Mouse (Mus musculus): Measurements from ENCODE around the gene Sgip1.

The Sgip1 gene

DNA sequence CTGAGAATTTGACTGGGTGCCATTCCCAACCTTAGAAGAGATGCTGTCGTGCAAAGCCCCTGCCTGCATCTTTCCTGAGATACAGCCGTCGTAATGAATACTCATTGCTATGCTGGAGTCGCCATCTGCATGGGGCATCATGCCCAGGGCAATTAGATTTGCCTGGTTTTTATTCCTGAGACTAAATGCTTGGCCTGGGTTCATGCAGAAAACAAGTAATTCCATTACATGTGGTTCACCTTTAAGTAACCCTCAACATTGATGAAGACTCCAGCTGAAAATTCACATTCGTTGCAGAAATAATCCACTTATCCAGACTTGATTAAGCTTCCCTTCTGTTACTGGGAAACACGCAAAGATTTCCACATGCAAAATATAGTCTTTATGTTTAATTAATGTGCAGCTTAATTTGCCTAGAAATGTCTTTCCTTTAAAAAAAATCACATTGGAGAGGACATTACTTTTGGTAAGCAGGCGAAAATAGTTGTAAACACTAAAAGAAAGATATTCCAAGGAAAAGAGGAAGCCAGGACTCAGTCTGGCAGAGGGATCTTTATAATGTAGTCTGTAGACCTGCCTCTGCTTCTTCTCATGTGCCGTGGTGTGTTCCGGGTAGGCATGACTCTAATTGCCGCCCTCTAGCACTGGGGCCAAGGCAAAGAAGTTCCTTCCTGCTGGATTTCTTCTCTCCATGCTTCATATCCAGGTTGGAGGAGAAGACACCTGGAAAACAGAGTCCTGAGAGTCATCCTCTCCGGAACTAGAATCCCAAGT, 100.0 kb downstream of the Sgip1 start:
- CTCF ChIA-PET, result no interaction called here

DNA sequence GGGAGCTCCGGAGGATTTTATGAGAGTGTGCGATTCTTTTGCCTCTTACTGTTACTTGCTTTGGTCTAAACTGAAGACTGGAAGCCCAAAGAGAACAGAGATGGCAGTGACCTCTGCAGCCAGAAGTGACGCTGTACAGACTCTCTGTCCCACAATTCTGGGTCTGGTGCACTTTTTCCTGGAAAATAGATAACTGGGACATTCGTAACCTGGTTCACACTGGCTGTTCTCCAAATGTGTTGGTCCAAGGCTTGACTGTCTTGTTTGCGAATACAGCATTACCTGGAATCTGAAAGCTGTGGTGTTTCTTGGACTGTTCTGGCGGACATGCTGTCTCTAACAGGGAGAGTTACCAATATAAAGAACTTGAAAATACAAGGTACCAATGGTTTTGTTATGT, 109.4 kb downstream of the Sgip1 start:
- CTCF ChIA-PET, result no interaction called here

DNA sequence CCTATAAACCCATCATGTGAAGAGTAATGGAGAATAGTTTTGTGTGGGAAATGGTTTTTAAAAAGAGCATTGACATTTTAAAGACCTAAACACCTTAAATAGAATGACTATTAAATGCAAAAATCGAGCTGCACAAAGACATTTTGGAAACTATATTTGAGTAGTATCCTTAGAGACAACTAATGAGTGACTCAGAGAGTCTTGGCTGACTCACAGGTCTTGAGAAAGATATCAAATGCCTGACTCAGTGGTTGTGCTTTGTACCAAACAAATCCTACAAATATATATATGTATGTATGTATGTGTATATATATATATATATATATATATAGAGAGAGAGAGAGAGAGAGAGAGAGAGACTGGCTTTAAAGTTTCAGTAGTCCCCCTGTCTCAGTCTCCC, 110.1 kb downstream of the Sgip1 start:
- CTCF ChIA-PET, result interaction anchor here (0.6 kb wide), 1 partner anchor 295 kb away, joined by 3 read pairs; no protein-coding TSS in a partner anchor

DNA sequence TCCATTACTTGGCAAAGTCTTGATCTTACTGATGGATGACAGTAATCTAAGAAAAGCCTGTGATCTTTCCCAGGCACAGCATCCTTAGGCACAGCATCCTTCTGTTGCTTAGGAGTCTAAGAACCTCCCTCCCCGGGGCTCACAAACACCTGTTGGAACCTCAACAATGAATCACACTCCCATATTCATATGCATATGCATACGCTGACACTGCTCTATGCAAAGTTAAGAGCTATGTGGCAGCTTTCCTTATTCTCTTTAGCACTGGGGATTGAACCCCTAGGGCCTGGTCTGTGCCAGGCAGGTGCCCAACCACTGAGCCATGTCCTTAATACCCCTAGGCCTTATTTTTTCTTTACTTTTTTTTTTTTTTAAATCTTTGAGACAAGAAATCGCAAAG, 111.2 kb downstream of the Sgip1 start:
- CTCF ChIA-PET, result no interaction called here

DNA sequence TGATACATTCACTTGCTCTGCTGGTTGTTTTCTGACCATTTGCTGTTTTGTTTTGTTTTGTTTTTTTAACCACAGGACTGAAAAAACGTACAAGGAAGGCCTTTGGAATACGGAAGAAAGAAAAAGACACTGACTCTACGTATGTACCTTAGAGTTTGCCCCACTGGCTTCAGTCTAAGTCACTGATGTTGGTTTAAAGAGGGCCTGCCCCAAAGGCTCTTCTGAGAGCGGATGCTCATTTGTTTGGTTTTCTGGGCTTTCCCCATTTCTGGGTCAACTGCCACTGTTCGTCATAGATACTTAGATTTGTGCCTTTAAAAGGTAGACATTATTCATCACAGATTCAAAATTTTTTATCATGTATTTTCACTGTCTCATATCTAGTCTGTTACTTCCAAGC, 111.7 kb downstream of the Sgip1 start:
- CTCF ChIA-PET, result no interaction called here

DNA sequence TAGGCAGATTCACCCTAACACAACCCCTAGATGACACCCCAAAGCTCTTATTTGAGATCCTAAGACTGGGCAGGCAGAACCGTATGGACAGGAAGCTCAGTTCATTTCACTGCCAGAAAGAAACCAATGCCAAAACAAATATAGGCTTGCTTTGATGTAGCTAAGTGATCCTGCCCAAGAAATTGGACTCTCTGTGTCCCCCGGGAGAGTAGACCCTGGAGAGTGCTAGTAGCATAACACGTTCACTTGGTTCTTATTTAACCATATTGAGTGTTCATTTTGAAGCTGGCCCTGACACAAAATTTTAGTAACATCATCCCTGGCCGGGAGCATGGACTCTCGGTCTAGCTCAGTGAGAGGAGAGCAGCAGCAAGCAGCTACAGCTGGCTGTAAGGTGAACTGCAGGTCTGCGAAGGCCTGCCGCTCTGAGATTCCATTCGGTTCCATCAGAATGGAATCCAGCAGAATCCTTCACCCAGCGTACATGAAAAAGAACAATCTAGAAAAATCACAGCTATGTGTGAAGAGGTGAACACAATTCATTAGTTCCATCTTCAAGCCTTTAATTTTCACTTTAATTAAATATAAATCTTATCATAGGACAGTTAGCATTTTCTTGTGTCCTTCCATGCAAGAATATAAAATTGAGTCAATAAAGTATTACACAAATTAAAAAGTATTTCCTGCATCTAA, 112.4 kb downstream of the Sgip1 start:
- CTCF ChIA-PET, result no interaction called here

DNA sequence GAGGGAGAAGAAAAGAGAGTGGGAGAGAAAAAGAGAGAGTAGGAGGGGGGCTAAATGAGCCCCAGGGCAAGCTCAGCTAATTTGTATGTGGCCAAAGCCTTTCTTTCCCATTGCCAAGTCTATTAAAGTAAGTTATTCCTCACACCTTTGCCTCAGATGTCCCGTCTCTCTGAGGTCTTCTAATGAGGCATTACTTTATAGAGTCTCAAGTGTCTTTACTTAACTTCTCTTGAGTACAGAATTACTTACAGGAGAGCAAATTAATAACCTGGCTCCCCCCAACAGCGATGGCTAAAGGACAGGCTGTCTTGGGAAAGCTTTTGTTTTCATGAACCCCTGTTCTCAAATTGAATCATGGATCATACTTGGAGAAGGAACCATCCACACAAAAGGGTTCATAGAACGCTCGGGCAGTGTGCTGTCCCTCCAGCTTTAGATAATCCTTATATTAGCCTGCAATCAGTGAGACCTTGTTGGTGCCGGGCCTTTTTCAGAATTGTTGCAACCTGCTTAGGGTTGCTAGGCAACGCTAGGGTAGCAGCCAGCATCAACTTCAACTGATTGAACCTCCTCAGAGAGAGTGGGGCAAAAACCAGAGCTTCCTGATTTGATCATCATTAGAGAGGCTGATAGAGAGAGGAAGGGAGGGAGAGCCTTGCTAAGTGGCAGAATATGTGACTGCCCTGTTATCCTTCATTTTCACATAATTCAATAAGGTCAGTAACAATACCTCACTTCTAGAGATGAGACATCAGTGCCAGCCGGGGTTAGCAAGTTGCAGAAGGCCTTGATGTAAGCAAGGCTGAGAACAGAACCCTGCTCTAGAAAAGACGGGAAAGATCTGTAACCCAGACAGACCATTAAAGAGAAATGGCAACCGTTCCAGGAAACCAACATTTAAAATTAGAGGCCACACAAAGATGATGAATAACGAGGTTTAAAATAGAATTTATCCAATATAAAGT, 114.1 kb downstream of the Sgip1 start:
- CTCF ChIA-PET, result interaction anchor here (0.6 kb wide), 1 partner anchor 1643 kb away, joined by 4 read pairs; no protein-coding TSS in a partner anchor

DNA sequence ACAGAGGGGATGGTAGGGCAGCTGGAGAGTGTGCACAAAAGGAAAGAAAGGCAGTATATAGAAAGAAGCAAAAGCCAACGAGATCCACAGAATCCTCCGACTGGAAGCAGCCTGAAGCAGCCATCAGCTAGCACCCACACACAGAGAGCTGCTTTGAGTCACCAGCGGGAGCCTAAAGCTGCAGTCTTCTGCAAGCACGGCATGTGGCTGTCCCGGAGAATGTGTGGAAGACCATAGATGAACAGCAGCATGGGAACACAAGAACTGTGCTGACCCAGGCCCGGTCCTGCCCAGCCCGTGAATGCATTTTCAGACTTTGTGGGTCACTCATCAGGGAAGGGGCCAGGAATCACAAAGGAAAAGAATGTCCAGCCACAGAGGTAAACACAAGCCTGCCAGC, 115.0 kb downstream of the Sgip1 start:
- CTCF ChIA-PET, result no interaction called here

DNA sequence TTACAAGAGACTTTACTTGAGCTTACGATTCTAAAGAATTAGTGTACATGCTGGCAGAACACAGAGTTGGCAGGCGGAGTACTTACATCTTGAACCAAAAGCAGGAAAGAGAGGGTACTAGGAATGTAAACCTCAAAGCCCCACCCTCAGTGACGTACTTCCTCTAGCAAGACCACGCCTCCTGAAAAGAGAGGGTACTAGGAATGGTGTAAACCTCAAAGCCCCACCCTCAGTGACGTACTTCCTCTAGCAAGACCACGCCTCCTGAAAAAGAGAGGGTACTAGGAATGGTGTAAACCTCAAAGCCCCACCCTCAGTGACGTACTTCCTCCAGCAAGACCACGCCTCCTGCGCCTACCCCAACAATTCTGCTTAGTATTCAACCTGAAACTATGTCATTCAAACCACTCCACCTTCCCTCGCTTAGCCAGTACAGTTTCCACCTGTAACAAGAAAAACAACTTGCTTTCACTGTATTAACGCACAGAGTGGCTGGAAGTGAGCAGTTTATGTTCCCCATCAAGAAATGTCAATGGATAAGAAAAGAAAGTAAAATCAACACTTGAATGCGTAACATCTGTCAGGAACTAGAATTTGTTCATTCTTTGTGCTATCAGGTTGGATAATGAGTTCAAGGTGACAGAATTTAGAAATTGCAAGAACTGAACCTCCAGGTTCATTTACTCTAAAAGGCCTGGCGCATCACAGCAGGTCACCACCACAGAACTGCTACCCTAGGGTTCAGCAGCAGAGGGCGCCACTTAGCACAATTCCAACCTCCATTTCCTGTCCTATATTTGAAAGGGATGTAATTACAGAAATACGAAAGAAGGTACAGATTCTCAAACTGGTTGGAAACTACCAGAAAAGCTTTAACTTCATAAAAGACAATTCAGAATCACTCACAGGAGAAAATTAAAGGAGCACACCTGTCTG, 118.4 kb downstream of the Sgip1 start:
- CTCF ChIA-PET, result no interaction called here

DNA sequence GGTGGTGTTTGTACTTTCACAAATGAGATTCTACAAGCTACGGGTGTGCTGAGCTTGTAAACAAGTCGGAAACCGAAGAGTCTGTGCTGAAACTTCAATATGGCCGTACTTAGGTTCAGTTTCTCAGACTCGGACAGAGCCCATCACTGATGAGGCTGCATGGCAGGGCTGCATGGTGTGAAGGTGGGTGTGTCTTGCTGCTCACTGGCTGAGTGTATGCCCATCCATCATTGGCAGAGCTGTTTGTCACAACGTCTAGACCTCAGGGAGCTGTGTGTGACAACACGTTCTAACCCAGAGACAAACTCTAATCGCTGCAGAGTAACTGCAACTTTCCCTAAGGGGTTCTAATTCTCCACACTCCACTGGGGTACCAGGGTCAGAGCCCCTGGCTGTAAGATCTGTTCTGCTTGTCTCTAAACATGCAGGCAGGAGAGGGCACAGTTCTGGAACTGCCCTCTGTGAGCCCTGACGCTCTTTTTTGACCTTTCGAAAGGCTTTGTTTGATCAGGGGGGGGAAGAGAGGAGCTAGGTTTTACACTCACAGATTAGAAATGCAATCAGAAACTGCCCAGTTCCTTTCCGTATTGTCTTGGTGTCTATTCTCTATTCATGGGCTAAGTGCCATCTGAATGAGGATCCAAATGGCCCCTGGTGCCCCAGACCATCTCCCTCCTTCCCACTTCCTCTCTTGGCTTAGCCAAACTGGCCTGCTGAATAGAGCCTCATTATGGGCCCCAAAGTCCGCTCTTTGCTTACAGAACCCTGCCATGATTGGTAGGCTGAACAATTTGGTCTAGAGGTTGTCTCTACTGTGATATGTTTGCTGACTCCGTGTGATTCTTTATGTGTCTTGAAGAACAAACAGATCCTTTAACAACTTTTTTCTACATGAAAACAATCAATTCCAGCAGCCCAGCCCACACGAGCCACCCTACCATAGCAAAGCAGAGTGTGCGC, 121.9 kb downstream of the Sgip1 start:
- CTCF ChIA-PET, result no interaction called here

DNA sequence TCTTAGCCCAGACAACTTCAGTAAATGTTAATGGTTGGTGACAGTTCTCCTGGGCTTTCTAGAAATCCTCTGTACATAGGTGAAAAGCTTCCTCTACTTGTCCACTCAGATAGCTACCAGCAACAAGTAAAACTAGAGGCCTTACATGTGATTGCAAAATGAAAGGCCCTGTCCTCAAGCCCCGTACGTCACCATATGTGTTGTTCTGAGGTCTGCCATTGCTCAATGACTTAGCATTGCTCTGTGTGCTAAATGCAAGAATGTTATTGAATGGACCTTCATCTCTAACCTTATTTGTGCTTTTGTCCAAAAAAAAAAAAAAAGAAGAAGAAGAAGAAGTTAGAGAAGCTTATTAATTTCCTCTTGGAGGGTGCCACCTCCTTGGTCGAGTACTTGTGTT, 125.4 kb downstream of the Sgip1 start:
- CTCF ChIA-PET, result no interaction called here

DNA sequence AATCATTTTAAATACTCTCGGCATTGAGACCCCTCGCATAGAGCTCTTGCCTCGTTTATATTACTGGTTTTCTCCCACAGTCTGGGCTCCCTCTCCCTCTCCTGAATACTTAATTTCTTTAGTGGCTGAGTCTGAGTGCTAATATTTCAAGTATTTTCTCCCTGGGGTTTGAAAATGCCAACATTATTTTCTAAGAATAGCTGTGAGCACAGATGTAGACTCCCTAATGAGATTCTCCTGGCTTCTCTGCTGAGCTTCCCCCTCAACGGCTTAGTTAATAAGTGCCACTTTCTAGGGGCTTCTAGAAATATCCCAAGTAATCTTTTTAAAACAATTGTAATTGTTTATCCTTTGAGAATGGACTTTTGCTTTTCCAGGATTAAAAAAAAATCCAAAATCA, 130.2 kb downstream of the Sgip1 start:
- CTCF ChIA-PET, result no interaction called here

DNA sequence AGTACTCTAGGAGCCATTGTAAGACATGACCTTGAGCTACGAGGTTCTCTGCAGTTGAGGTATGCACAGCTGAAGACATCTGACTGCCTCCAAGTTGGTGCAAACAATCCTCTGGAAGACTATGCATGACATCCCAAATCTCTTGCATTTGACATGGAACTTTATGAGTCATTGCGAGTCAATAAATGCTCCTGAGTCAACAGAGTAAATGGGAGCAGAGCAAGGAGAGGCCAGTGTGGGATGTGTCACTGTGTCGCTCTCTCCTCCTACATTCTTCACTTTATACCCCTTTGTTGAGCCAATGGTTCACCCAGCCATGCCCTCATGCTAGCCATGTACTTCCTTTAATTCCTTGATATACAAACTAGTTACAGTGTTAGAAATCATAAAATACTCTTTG, 142.0 kb downstream of the Sgip1 start:
- CTCF ChIA-PET, result no interaction called here

DNA sequence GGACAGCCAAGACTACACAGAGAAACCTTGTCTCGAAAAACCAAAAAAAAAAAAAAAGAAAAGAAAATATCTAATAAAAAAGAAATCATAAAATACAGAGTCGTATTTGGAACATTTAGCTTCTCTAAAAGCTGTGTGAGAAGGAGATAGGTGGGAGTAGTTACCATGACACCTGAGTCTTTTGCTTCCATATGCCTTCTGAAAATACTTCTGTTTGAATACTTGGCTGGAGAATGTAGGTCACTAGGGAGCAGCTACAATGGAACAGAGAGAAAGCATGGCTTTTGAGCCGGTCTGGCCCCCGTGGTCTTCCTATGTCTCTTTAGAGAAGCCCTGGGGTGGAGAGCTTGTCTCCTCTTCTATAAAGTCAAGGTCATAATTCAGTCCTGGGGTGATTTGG, 143.1 kb downstream of the Sgip1 start:
- CTCF ChIA-PET, result no interaction called here

DNA sequence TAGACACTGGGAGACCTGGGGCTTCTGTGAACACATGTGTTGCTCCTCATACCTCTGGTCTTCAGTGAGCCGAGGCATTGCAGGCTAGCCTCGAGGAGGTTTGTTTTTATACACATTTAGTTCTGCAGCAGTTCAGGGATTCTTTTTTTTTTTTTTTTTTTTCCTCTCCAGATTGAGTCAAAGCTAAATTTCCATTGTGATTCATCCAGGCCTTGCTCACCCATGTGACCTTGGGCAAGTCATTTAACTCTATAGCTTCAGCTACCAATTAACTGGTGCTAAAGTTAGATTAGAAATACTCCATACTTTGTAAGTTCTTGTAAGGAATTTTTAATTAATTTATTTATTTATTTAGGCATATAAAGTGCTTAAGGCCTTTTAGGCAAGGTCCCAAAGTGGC, 145.4 kb downstream of the Sgip1 start:
- CTCF ChIA-PET, result no interaction called here

DNA sequence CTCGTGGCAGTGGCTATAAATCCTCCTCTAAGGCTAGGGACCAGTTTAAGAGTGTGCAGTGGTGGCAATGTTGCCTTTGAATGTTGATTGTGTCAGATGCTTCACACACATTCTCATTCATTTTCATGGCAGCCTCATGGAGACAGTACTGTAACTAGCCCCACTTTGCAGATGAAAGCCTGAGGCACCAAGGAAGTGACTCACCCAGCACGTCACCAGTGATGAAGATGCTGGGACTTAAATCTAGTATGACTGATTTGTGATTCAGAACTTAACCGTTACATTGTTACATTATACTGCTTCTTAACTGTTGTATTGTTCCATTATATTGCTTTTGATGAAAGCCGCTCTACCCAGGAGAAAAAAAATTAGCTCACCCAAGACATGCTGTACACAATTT, 145.8 kb downstream of the Sgip1 start:
- CTCF ChIA-PET, result no interaction called here

DNA sequence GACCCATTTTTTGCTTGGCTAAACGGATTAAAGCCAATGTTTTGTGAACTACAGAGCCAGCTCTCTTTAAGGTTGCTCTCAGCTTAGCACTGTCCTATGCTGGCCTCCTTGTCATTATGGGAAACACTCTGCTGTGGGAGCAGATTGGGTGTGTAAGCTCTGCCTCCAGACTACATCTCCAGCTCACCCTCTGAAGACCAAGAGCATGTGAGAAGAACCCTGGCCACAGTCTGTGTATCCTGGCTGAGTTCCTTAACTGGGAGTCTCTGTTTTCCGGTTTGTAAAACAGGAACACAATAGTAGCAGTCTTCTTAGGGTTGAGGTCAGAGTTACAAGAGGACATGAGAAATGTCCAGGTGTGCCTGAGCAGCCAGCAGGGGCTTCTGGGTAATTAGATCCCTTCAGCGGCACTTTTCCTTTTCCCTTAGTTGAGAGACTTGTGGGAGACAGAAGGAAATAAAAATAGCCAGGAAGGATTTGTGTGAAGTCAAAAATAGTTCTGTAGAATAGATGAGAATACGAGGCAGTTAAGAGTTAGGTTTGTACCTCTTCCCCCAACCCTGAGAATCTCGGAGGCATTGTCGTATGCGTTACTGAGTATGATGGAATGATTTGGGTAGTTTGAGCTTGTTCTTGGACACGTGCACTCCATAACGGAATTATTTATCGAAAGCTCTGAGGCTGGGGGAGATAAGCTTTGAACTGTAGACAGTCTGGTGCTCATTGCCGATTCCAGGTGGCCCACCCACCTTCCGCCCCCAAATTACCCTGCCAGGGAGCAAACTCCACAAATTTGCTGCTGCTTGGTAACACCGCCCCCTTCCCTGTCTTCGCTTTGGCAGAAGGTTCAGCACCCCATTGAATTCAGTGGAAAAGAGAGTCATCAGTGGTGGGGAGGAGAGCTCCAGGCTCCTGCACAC, 146.9 kb downstream of the Sgip1 start:
- CTCF ChIA-PET, result no interaction called here

DNA sequence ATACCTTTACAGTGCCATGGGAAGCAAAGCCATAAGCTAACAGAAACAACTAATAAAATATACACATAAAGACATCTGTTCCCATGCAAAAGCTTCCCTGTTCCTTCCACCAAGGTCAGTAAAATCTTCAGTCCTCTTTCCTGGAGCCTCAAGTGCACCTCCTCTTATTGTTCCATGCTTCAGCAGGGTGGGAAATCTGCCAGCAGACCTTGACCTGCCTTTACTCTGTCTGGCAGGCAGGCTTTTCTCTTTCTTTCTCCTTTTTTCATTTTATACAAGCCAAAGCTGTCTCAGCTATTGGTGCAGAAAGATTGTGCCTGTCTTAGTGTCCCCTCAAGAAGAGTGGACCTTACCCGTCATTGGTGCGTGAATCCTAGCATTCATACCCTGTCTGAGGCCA, 154.8 kb downstream of the Sgip1 start:
- CTCF ChIA-PET, result no interaction called here

DNA sequence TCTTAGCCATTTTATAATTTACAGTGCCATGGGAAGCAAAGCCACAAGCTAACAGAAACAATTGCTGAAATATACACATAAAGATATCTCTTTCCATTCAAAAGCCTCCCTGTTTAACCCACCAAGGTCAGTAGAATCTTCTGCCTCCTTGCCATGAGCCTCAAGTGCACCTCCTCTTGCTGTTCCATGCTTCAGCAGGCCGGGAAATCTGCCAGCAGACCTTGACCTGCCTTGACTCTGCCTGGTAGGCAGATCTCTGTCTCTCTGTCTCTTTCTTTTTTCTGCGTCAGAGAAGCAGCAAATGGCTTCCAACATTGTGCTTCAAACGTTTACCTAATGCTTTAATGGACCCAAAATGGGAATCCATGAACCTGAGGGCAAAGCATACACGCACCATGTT, 157.9 kb downstream of the Sgip1 start:
- CTCF ChIA-PET, result no interaction called here
